Mouse (Mus musculus): ENCODE results near the gene Cep131. TPM values are rescaled to one million over a fixed set of nuclear protein-coding genes. Genes with fewer than 3 reads are reported as not detected.

The Cep131 gene
- total RNA-seq, 2 experiments from 2014 or later = 32.8 to 34.7 TPM

DNA sequence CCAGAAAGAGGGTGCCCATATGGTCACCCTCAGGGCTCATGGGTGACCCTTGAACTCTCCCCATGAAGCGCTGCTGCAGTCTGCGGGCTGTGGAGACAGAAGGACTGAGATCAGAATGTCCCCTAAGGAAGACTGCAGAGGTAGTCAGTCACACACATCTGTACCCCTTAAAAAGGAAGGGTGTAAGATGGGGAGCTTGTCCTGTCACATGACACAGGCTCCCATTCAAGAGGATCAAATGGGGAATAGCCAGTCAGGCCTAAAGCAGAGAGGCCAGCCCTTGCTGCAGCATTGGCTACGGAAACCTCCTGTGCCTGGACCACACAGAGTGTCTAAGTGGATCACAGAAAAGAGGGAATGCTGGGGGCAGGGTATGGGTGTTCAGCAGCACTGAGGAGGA is 53.2 kb downstream of the Cep131 start:
- DNase-seq (ENCODE audit: low spot score in 2 of 2) = no peak
- intact Hi-C loops (cut with DNase I) = loop anchor here (5.0 kb wide), 1 partner anchor 64 kb away; the partner anchor contains the start of genes Ndufaf8 and Tepsin

GRCm38 (mm10) chr11:120032052-120032451 is 54.6 kb downstream of the Cep131 start:
- DNase-seq (ENCODE audit: low spot score in 2 of 2) = no peak
- intact Hi-C loops (cut with DNase I) = loop anchor here (5.0 kb wide), 1 partner anchor 65 kb away; the partner anchor contains the start of genes Ndufaf8 and Tepsin

DNA sequence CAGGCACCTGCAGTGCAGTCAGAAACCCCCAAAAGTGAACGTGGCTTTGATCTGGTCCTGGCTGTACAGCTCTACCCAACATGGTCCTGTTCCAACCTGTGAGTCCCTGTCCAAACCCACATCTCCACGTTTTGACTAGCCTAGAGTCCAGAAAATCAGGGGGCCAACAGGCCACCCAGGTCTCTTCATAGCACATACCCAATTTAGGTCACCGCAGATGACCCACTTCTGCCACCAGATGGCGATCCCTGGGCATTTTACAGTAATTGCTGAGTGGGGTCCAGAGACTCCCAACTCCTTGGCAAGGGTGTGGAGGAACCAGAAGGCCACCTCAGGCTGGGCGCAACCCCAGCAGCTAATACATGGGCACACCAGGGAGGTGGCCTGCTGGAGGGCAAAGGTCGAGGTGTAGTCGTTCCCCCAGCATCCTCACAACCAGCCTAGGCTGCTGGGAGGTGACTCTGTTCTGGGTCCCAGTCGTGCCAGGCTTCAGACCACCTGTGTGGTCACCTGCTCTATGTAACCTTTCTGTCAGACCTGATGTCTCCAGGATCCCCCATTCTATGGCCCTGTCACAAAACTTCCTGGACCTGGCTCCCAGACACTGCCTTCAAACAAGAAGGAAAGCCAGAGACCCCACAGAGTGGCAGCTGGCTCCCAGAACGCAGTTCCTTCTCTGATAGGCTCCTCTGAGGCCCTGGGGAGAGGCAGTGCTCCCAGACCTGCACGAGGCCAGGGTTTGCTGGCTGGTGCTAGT is 56.3 kb downstream of the Cep131 start:
- no peak for DNase-seq (ENCODE audit: low spot score in 2 of 2)
- intact Hi-C loops (cut with DNase I) = loop anchor here (5.0 kb wide), 1 partner anchor 67 kb away; the partner anchor contains the start of genes Ndufaf8 and Tepsin

- intact Hi-C loops (cut with DNase I) = loop anchor here (5.0 kb wide), 2 partner anchors 58 to 68 kb away; partner anchors contain the start of genes Cep131, Ndufaf8 and Tepsin
- no peak for DNase-seq (ENCODE audit: low spot score in 2 of 2)
These were observed 57.0 kb downstream of the Cep131 start for GRCm38 (mm10) chr11:120029431-120030144.

DNA sequence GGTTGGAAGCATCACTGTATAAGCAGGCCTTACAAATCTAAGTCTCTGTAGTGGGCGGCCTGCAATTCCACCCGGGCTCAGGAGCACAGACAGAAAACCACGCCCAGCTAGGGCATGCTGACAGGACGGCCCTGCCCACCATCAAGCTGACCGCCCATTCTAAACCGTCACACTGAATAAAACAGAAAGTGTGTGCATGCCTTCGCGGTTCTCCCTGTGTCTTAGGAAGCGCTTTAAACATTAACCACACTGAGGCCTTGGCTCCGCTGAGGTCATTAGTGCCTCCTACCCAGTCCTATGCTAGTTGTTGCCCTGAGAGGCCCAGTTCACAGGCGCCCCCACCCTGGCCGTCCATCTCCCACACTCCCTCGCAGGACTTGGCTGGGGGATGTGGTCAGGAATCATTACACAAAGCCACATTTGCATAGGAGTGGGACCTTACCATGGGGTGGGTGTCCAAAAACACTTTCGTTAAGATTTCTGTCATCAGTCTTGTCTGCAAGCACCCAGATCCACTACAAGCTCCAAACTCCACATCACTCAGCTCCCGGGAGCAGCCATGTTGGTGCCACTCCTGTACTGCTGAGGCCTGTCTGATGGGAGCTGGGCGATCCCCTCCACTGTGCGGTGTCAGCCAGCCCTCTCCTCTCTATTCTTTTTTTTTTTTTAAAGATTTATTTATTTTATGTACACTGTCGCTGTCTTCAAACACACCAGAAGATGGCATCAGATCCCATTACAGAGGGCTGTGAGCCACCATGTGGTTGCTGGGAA is 58.1 kb downstream of the Cep131 start:
- intact Hi-C loops (cut with DNase I) = loop anchor here (5.0 kb wide), 1 partner anchor 59 kb away; the partner anchor contains the start of gene Cep131
- DNase-seq (ENCODE audit: low spot score in 2 of 2) = no peak

GRCm38 (mm10) chr11:120026941-120027340 is 59.7 kb downstream of the Cep131 start:
- no peak for DNase-seq (ENCODE audit: low spot score in 2 of 2)
- intact Hi-C loops (cut with DNase I) = loop anchor here (5.0 kb wide), 1 partner anchor 60 kb away; the partner anchor contains the start of gene Cep131

DNA sequence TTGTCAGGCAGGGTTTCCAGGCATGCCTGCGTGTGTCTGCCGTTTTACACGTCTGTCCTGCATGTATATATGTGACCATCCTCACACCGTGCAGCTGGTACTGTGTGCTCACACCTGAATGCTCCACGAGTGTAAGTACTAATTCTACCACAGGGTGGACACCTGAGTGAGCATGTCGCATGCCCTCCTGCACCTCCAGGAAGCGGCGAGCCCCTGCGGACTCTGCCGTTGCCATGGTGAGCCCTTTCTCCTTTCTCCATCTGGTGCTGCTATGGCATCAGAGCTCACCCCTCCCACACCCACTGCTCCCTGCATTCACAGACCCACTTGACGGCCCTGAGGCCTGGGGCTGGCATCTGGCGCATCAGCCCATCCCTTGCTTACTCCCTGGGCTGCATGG is 63.8 kb downstream of the Cep131 start:
- intact Hi-C loops (cut with DNase I) = no loop called here
- no peak for DNase-seq (ENCODE audit: low spot score in 2 of 2)

DNA sequence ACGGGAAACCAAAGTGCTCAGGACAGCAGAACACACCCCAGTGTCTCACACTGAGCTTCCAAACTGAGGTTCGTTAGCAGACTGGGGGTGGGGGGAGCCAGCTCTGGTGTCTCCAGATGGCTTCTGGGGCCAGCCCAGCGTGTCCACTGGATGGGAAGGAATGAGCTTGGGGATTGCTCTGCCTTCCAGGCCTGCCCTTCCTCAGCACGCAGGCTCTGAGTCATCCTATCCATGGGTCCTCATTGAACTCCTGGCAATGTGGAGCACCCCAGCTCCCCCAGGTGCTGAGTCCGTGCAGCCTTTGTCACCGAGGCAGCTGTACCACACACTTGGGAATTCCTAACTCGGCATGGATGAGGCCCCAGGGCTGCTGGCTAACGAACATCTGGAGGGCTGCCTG is 64.4 kb downstream of the Cep131 start:
- intact Hi-C loops (cut with DNase I) = no loop called here
- DNase-seq (ENCODE audit: low spot score in 2 of 2) = no peak

DNA sequence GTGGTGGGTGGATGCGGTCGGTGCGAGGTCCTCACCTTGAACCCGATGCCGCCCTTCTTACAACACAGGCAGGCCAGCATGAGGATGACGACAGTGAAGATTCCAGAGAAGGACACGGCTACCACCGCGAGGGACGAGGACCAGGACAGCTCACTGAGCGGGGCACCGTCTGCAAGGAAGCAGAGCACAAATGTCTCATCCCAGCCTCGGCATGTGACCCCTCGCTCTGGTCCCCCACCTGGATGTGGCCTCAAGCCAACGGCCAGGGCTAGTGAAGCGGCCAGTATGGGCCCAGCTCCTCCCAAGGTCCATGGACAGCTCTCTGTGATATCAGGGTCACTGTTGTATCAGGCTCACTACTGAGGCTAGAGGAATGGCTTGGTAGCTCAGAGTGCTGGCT is 65.3 kb downstream of the Cep131 start:
- intact Hi-C loops (cut with DNase I) = no loop called here
- no peak for DNase-seq (ENCODE audit: low spot score in 2 of 2)

GRCm38 (mm10) chr11:120019542-120020440 is 66.8 kb downstream of the Cep131 start:
- intact Hi-C loops (cut with DNase I) = no loop called here
- no peak for DNase-seq (ENCODE audit: low spot score in 2 of 2)

GRCm38 (mm10) chr11:120017011-120017410 is 69.6 kb downstream of the Cep131 start:
- intact Hi-C loops (cut with DNase I) = no loop called here

GRCm38 (mm10) chr11:120014758-120015157 is 71.9 kb downstream of the Cep131 start:
- intact Hi-C loops (cut with DNase I) = loop anchor here (5.0 kb wide), 1 partner anchor 53 kb away; no protein-coding TSS in a partner anchor

More at GRCm38 (mm10) chr11:120017011-120017410, 69.6 kb downstream of the Cep131 start:
- DNase-seq (ENCODE audit: low spot score in 2 of 2) = no peak

More at GRCm38 (mm10) chr11:120014758-120015157, 71.9 kb downstream of the Cep131 start:
- no peak for DNase-seq (ENCODE audit: low spot score in 2 of 2)

Small RNA genes within 50 kb of the gene (microRNA-seq; reads per million reads assigned to microRNA genes)
- not detected for gene Gm25948
- not detected for gene Mir3065
- gene Mir338 = not detected

Other genes starting within 250 kb of the Cep131 start
- 10 to 100 TPM; 43.7 to 45.4 TPM for gene Chmp6, start 173.4 kb downstream of the Cep131 start, total RNA-seq (2021)
- 100 to 1,000 TPM; 228 to 303 TPM for gene Baiap2, start 144.1 kb downstream of the Cep131 start, total RNA-seq (2021)
- 100 to 1,000 TPM; 206 to 217 TPM for gene Aatk, start 39.7 kb downstream of the Cep131 start, total RNA-seq (2021)
- gene Tepsin, start 11.9 kb upstream of the Cep131 start, total RNA-seq (2021) = 10 to 100 TPM; 14.3 to 16.6 TPM
- 10 to 100 TPM; 33.3 to 49.5 TPM for gene Ndufaf8, start 12.1 kb upstream of the Cep131 start, total RNA-seq (2021)
- 10 to 100 TPM; 80.8 to 86.4 TPM for gene Slc38a10, start 64.5 kb upstream of the Cep131 start, total RNA-seq (2021)
- gene Bahcc1, start 146.1 kb upstream of the Cep131 start, total RNA-seq (2021) = 10 to 100 TPM; 15.3 to 20.9 TPM

Data from left cerebral cortex, postnatal 36 days (tissue).